Mouse (Mus musculus): ENCODE results near the gene Slco4c1.

- TF ChIP-seq CTCF (IDR thresholded peaks at IDR 0.05; ENCODE audit: low read depth) (no peak), EP300 (optimal IDR thresholded peaks at IDR 0.05) (no peak)
Measured at GRCm38 (mm10) chr1:96853541-96853940, 18.4 kb downstream of the Slco4c1 start.

All from stomach, postnatal 0 days (tissue).